Mouse (Mus musculus) adrenal gland, adult (tissue): ENCODE results near the gene Sap18.
"Not testable (repeated sequence)": the region's sequence is repeated elsewhere in the genome, so short reads cannot be mapped to it uniquely, and the experiment has no call there.

ENCODE experiments used
- DNase-seq, 2 experiments: peaks; one replicate each; pipeline ENCODE4 v3.0.0; 2022 to 2023; ENCODE audit warnings: low spot score in 1 of 2; ENCODE audit not compliant: inconsistent age in 2 of 2

The Sap18 gene

GRCm38 (mm10) chr14:57825788-57826751 lies 28.1 kb downstream of the Sap18 start, which contains the start of the genes Ska3 and Mrpl57:
Gene Ska3 (minus strand): TSS chr14:57826185.
Gene Mrpl57 (plus strand): TSS chr14:57826234.
- peak; percentile 93 to 98 for DNase-seq

GRCm38 (mm10) chr14:57827284-57827683 lies 29.3 kb downstream of the Sap18 start:
- no peak for DNase-seq

- no peak for DNase-seq
These were observed 35.5 kb downstream of the Sap18 start for GRCm38 (mm10) chr14:57833526-57833925.

- no peak for DNase-seq
These were observed 37.2 kb downstream of the Sap18 start for GRCm38 (mm10) chr14:57835157-57835556.

- no peak for DNase-seq
These were observed 46.6 kb downstream of the Sap18 start for GRCm38 (mm10) chr14:57844535-57844934.

GRCm38 (mm10) chr14:57848061-57848460 lies 50.1 kb downstream of the Sap18 start:
- peak in 1 of 2 experiments; percentile 20 for DNase-seq

GRCm38 (mm10) chr14:57848646-57849045 lies 50.7 kb downstream of the Sap18 start:
- DNase-seq: peak in 1 of 2 experiments; percentile 20

GRCm38 (mm10) chr14:57850330-57850729 lies 52.4 kb downstream of the Sap18 start:
- peak; percentile 31 to 68 for DNase-seq

GRCm38 (mm10) chr14:57852961-57853360 lies 55.0 kb downstream of the Sap18 start:
- DNase-seq: no peak

- DNase-seq: not testable (repeated sequence)
These were observed 58.1 kb downstream of the Sap18 start for GRCm38 (mm10) chr14:57856037-57856436.
